Mouse (Mus musculus) neural tube, embryonic 15.5 days (tissue): ENCODE measurements around the gene Agmat. TPM values are rescaled to one million over a fixed set of nuclear protein-coding genes. Genes with fewer than 3 reads are reported as not detected.
"Not testable (repeated sequence)": the region's sequence is repeated elsewhere in the genome, so short reads cannot be mapped to it uniquely, and the experiment has no call there.

Experiments
- ATAC-seq: fragments of 200-750 bp; cut with Nextera tagmentation; 2 replicates; pipeline ENCODE4 v1.8.0; 2017; ENCODE audit warnings: mild to moderate bottlenecking, moderate TSS enrichment, moderate library complexity; ENCODE audit not compliant: low FRiP score
- H3K27ac ChIP-seq: fragments of 300-500 bp; sonication (generic); replicated peaks from 2 replicates; pipeline ENCODE4 v1.5.1; 2015; ENCODE audit warnings: mild to moderate bottlenecking, inconsistent platforms
- H3K27me3 ChIP-seq: fragments of 300-500 bp; sonication (generic); replicated peaks from 2 replicates; pipeline ENCODE4 v1.6.1; 2015; ENCODE audit warnings: inconsistent platforms
- H3K36me3 ChIP-seq: fragments of 300-500 bp; sonication (generic); 2 replicates; pipeline ENCODE4 v1.6.1; 2015; ENCODE audit warnings: inconsistent platforms
- H3K4me1 ChIP-seq: fragments of 300-500 bp; sonication (generic); 2 replicates; pipeline ENCODE4 v1.6.1; 2015; ENCODE audit warnings: inconsistent platforms
- H3K4me2 ChIP-seq: fragments of 300-500 bp; sonication (generic); 2 replicates; pipeline ENCODE4 v1.6.1; 2015; ENCODE audit warnings: inconsistent platforms, mild to moderate bottlenecking, moderate library complexity
- H3K4me3 ChIP-seq: fragments of 300-500 bp; sonication (generic); replicated peaks from 2 replicates; pipeline ENCODE4 v1.5.1; 2015; ENCODE audit warnings: mild to moderate bottlenecking, inconsistent platforms
- H3K9ac ChIP-seq: fragments of 300-500 bp; sonication (generic); replicated peaks from 2 replicates; pipeline ENCODE4 v1.6.1; 2015; ENCODE audit warnings: mild to moderate bottlenecking, inconsistent platforms
- H3K9me3 ChIP-seq: fragments of 300-500 bp; sonication (generic); replicated peaks from 2 replicates; pipeline ENCODE4 v1.6.1; 2016; ENCODE audit warnings: inconsistent platforms
- WGBS: fragments of 180-500 bp; shearing (Covaris S2); methylation state at CpG from one replicate; pipeline ENCODE4 v1.1.7; 2015; ENCODE audit warnings: mixed read lengths; 5-methylcytosine and 5-hydroxymethylcytosine counted together
- polyA plus RNA-seq: library from polyadenylated mRNA; unstranded; fragments of >200 nt; fragmentation: Nextera tagmentation; extraction: Ambion mirVana; gene quantifications from 2 replicates; pipeline ENCODE4 v1.2.1, GENCODE M21; 2015

Gene Agmat
- polyA plus RNA-seq, 1 experiment from 2014 or later: not detected

- Histone ChIP-seq H3K9ac (no peak overlapping the region), H3K27ac (no peak overlapping the region), H3K4me3 (no peak overlapping the region), H3K36me3 (peaks cover 59% of the 10 kb centered on the region), H3K4me2 (no peak overlapping the region), H3K9me3 (no peaks in the 10 kb centered on the region), H3K27me3 (no peaks in the 10 kb centered on the region), H3K4me1 (peaks cover 10% of the 10 kb centered on the region)
- ATAC-seq: no peak
- WGBS: 94% methylated on average over 13 of the region's 13 CpGs
Observed at GRCm38 (mm10) chr4:141762102-141762598, 15.7 kb downstream of the Agmat start.

DNA sequence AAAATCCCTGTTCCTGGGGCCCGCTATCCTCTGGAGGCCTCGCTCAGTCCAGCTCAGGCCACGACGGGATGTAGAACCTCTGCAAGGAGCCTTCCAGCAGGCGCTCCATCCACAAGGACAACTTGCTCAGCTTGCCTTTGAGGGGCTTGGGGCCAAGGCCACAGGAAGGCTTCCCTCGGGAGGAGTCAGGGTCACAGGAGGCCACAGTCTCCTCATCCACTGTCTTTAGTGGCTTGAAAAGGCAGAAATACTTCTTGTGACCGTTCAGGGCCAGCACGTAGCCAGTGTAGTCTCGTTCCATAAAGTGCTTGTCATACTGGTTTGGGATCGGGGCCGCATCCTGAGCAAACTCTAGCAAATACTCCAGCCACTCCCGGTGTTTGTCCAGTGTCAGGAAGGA is 17.0 kb downstream of the Agmat start:
- Histone ChIP-seq H3K27me3 (no peaks in the 10 kb centered on the region), H3K4me3 (no peak overlapping the region), H3K9ac (no peak overlapping the region), H3K27ac (no peak overlapping the region), H3K36me3 (peaks cover 67% of the 10 kb centered on the region), H3K4me2 (no peak overlapping the region), H3K9me3 (no peaks in the 10 kb centered on the region), H3K4me1 (peaks cover 19% of the 10 kb centered on the region)
- WGBS: 95% methylated on average over 12 of the region's 12 CpGs
- no peak for ATAC-seq

DNA sequence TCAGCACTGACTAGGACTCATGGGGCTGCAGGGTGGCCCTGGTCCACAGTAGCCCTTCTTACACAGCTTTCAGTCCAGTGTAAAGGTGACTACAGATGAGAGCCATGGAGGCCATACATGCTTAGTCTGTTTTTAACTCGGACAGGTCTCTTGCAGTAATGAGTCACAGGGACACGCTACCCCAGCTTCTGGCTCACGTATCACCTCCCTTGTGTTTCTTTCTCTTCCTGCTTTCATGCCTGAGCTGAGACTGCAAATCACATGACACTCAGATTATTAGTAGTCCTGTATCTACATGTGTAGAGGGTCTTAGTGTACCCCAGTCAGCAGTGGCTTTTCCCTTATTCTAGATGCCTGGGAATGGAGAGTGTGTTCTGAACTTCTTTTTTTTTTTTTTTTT is 18.5 kb downstream of the Agmat start:
- WGBS: 97% methylated on average over 3 of the region's 3 CpGs
- no peak overlapping the region for H3K9ac ChIP-seq
- no peak overlapping the region for H3K4me2 ChIP-seq
- peaks cover 82% of the 10 kb centered on the region for H3K36me3 ChIP-seq
- ATAC-seq: no peak
- no peak overlapping the region for H3K4me3 ChIP-seq
- H3K9me3 ChIP-seq: no peaks in the 10 kb centered on the region
- no peaks in the 10 kb centered on the region for H3K27me3 ChIP-seq
- H3K27ac ChIP-seq: no peak overlapping the region
- H3K4me1 ChIP-seq: peaks cover 19% of the 10 kb centered on the region

DNA sequence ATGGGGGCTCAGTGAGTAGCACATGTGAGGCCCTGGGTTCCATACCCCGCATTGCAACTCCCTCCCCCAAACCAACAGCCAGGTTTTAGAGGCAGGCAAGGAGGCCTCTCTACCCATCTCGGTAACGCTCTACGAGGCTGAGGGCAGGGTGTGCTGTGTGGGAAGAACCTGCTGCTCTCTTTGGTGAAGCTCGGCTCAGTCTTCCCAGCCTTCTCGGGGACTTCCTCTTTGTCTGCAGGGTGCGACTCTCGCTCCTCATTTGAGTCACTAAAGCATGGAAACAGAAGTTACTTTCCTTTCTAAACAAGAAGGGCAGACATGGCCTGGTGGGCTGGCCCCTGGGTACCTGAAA is 19.8 kb downstream of the Agmat start:
- peaks cover 19% of the 10 kb centered on the region for H3K4me1 ChIP-seq
- H3K27me3 ChIP-seq: no peaks in the 10 kb centered on the region
- 62% methylated on average over 8 of the region's 8 CpGs for WGBS
- no peaks in the 10 kb centered on the region for H3K9me3 ChIP-seq
- H3K36me3 ChIP-seq: peaks cover 90% of the 10 kb centered on the region
- ATAC-seq: no peak; the same call in 1 of the 2 replicates
- H3K4me2 ChIP-seq: peak overlapping the region; percentile 24
- peak overlapping the region; percentile 69 for H3K27ac ChIP-seq
- no peak overlapping the region for H3K4me3 ChIP-seq
- no peak overlapping the region for H3K9ac ChIP-seq

- Histone ChIP-seq H3K27me3 (no peaks in the 10 kb centered on the region), H3K9me3 (no peaks in the 10 kb centered on the region), H3K4me3 (no peak overlapping the region), H3K36me3 (peaks cover 90% of the 10 kb centered on the region), H3K9ac (no peak overlapping the region), H3K4me2 (peak overlapping the region; percentile 24), H3K27ac (peak overlapping the region; percentile 69), H3K4me1 (peaks cover 19% of the 10 kb centered on the region)
- peak; percentile 45; the same call in 1 of the 2 replicates for ATAC-seq
- 39% methylated on average over 19 of the region's 19 CpGs for WGBS
Observed at GRCm38 (mm10) chr4:141766668-141767352, 20.3 kb downstream of the Agmat start.

GRCm38 (mm10) chr4:141767353-141768036 is 21.0 kb downstream of the Agmat start:
- 66% methylated on average over 19 of the region's 19 CpGs for WGBS
- Histone ChIP-seq H3K4me1 (peaks cover 19% of the 10 kb centered on the region), H3K9ac (no peak overlapping the region), H3K4me2 (peak overlapping the region; percentile 24; the same call in 1 of the 2 replicates), H3K4me3 (no peak overlapping the region), H3K36me3 (peaks cover 89% of the 10 kb centered on the region), H3K9me3 (no peaks in the 10 kb centered on the region), H3K27me3 (no peaks in the 10 kb centered on the region), H3K27ac (peak overlapping the region; percentile 69)
- ATAC-seq: no peak

- no peak overlapping the region for H3K27ac ChIP-seq
- no peak overlapping the region for H3K4me2 ChIP-seq
- no peak for ATAC-seq
- no peaks in the 10 kb centered on the region for H3K9me3 ChIP-seq
- H3K36me3 ChIP-seq: peaks cover 90% of the 10 kb centered on the region
- no peaks in the 10 kb centered on the region for H3K27me3 ChIP-seq
- H3K4me1 ChIP-seq: peaks cover 19% of the 10 kb centered on the region
- H3K9ac ChIP-seq: no peak overlapping the region
- 91% methylated on average over 8 of the region's 8 CpGs for WGBS
- no peak overlapping the region for H3K4me3 ChIP-seq
Observed at GRCm38 (mm10) chr4:141769501-141770160, 23.2 kb downstream of the Agmat start.

DNA sequence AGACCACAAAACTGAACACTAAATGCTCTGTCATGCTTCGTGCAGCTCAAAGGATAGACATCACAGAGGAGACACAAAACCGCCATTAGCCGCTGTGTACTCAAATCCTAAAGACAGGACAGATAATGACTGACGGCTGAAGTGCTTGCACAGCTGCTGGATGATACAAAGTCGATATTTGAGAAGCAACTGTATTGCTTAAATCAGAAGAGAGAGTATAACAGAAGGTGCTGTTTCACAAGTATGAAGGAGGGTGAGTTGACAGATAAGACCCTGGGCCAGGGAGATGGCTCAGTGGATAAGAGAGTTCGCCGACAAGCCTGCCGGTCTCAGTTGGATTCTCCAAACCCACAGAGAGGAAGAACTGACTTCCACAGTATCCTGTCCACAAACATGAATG is 25.4 kb downstream of the Agmat start:
- H3K27me3 ChIP-seq: no peaks in the 10 kb centered on the region
- no peak overlapping the region for H3K4me3 ChIP-seq
- 91% methylated on average over 8 of the region's 8 CpGs for WGBS
- no peak overlapping the region for H3K27ac ChIP-seq
- H3K4me2 ChIP-seq: no peak overlapping the region
- H3K9me3 ChIP-seq: no peaks in the 10 kb centered on the region
- no peak overlapping the region for H3K9ac ChIP-seq
- peaks cover 93% of the 10 kb centered on the region for H3K36me3 ChIP-seq
- no peak for ATAC-seq
- peaks cover 12% of the 10 kb centered on the region for H3K4me1 ChIP-seq

DNA sequence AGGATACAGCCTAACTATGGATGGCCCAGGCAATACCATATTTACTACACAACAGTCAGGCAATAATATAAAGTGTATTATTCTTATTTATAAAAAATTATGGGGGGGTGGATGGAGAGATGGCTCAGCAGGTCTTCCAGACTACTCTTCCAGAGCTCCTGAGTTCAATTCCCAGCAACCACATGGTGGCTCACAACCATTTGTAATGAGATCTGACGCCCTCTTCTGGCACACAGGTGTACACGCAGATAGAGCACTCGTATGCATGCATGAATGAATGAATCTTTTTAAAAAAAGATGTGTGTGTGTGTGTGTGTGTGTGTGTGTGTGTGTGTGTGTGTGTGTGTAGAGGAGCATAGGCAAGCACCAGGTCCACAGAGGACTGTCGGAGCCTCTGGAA is 26.5 kb downstream of the Agmat start:
- not testable (repeated sequence) for H3K9me3 ChIP-seq, ATAC-seq, H3K4me1 ChIP-seq, H3K9ac ChIP-seq, H3K4me2 ChIP-seq, H3K27ac ChIP-seq, H3K27me3 ChIP-seq, H3K4me3 ChIP-seq
- WGBS: 86% methylated on average over 4 of the region's 4 CpGs
- H3K36me3 ChIP-seq: peaks cover 91% of the 10 kb centered on the region

GRCm38 (mm10) chr4:141779828-141780227 is 33.4 kb downstream of the Agmat start:
- no peak overlapping the region for H3K27ac ChIP-seq
- ATAC-seq: no peak
- H3K36me3 ChIP-seq: peaks cover 86% of the 10 kb centered on the region
- no peak overlapping the region for H3K4me2 ChIP-seq
- no peaks in the 10 kb centered on the region for H3K27me3 ChIP-seq
- WGBS: 96% methylated on average over 8 of the region's 8 CpGs
- no peaks in the 10 kb centered on the region for H3K9me3 ChIP-seq
- no peak overlapping the region for H3K4me3 ChIP-seq
- H3K4me1 ChIP-seq: no peaks in the 10 kb centered on the region
- H3K9ac ChIP-seq: no peak overlapping the region

DNA sequence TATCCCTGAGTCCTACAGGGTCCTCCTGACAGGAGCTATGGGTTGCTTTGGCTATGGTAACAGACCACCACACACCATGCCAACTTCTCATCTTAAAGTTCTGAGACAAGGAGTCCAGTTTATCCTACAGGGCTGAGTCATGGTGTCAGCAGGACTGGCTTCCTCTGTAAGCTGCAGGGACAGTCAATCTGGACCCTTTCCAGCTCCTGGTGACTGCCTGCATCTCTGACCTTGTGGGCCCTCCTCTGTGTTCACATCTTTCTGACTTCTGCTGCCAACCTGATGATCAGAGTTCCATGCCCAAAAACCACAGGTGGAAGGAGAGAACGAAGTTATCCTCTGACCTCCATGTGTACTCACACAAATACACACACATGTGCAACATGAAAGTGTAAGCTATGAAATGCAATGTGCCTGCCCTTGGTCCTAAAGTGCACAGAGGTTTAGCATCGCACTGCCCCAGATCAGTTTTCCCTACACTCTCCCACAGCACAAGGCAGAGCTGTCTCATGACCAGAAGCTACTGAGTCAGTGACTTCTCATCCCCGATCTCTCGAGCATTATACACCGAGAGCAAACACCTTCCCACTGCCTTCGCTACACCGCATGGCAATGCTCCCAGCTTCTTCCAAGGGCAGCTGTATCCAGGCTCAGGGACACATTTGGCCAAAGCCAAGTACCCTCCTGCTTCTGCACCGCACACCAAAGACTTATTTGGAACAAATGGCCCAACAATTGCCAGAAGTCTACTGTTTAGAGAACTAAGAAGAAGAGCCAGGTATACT is 34.9 kb downstream of the Agmat start:
- Histone ChIP-seq H3K27ac (no peak overlapping the region), H3K36me3 (peaks cover 79% of the 10 kb centered on the region), H3K27me3 (no peaks in the 10 kb centered on the region), H3K4me1 (no peaks in the 10 kb centered on the region), H3K9ac (no peak overlapping the region), H3K4me3 (no peak overlapping the region), H3K9me3 (no peaks in the 10 kb centered on the region), H3K4me2 (no peak overlapping the region)
- 96% methylated on average over 8 of the region's 8 CpGs for WGBS
- no peak for ATAC-seq
